Mouse (Mus musculus) T-helper 2 cell (primary cell): ENCODE measurements around the gene Btbd35f26.
"Not testable (repeated sequence)": the region's sequence is repeated elsewhere in the genome, so short reads cannot be mapped to it uniquely, and the experiment has no call there.

Experiments used
- in situ Hi-C: fragments of 300-600 bp; cut with MboI, MseI; formaldehyde crosslinking; loops from one replicate; pipeline ENCODE4 v1.15.1; 2025; ENCODE audit warnings: high pct_unique_total_duplicates

The Btbd35f26 gene

GRCm38 (mm10) chrX:31336154-31336553 is at the start of gene Btbd35f26:
Btbd35f26 (plus strand) TSS chrX:31336454.
- in situ Hi-C loops = loop anchor here (25.0 kb wide), 2 partner anchors 401 to 1401 kb away; partner anchors contain the start of gene Btbd35f21

- in situ Hi-C loops = loop anchor here (25.0 kb wide), 2 partner anchors 395 to 1395 kb away; partner anchors contain the start of gene Btbd35f21
These were observed 5.7 kb downstream of the Btbd35f26 start for GRCm38 (mm10) chrX:31341924-31342323.

- in situ Hi-C loops = not testable (repeated sequence)
These were observed 47.6 kb downstream of the Btbd35f26 start, which contains the start of gene Btbd35f19 for GRCm38 (mm10) chrX:31383818-31384217. Btbd35f19 (minus strand) TSS chrX:31383918.
